Mouse (Mus musculus) activated CD4-positive, CD25-positive, alpha-beta regulatory T cell, adult 9 weeks (primary cell): Measurements from ENCODE around the gene Dcun1d2. TPM values are rescaled to one million over a fixed set of nuclear protein-coding genes. Genes with fewer than 3 reads are reported as not detected.

ENCODE experiments used
- polyA plus RNA-seq: library from polyadenylated mRNA; unstranded; fragments of 100-300 nt; shearing (Covaris generic); gene quantifications from one replicate; pipeline ENCODE4 v1.2.1, GENCODE M21; 2017

Gene Dcun1d2
- 39.7 TPM for polyA plus RNA-seq

GRCm38 (mm10) chr8:13287692-13288623 is at the start of gene Dcun1d2, which contains the start of gene Tmco3:
Dcun1d2 (minus strand) TSS chr8:13288131.
Tmco3 (plus strand) TSS chr8:13288190.

DNA sequence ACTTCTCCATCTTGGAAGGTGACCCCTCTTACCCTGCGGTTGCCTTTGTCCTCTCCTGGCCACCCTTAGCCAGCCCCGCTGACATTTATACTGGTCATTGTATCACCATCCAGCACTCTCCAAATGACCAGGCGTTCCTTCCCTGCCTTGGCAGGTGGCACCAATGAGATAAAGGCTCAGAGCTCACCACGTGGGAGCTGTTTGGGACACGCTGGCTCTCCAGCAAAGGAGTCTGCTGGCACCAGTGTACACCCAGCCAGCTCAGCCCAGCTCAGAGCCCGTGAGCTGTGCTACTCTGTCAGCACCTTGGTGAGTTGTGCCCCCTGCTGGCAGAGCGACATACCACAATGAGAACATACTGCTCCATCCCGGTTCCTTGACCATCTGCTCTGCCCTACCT is 33.9 kb downstream of the Dcun1d2 start, which contains the start of gene Adprhl1:
Adprhl1 (minus strand) TSS at position 144 of the 400 bp plus-strand sequence.

Other genes with a start within 250 kb of the Dcun1d2 start
- 3.4 TPM for gene Proz, start 227.2 kb downstream of the Dcun1d2 start, polyA plus RNA-seq
- 45.5 TPM for gene Pcid2, start 182.7 kb downstream of the Dcun1d2 start, polyA plus RNA-seq
- gene Cul4a, start 182.5 kb downstream of the Dcun1d2 start, polyA plus RNA-seq: 32.1 TPM
- gene Lamp1, start 129.0 kb downstream of the Dcun1d2 start, polyA plus RNA-seq: 9.1 TPM
- gene Grtp1, start 87.5 kb downstream of the Dcun1d2 start, polyA plus RNA-seq: 2.5 TPM
- not detected for gene Adprhl1, start 34.0 kb downstream of the Dcun1d2 start, polyA plus RNA-seq
- 36.7 TPM for gene Tmco3, start 59 bp upstream of the Dcun1d2 start, polyA plus RNA-seq
- gene Tfdp1, start 50.6 kb upstream of the Dcun1d2 start, polyA plus RNA-seq: 45.8 TPM
- gene Atp4b, start 108.7 kb upstream of the Dcun1d2 start, polyA plus RNA-seq: not detected
- not detected for gene Grk1, start 117.0 kb upstream of the Dcun1d2 start, polyA plus RNA-seq
- not detected for gene Tmem255b, start 147.1 kb upstream of the Dcun1d2 start, polyA plus RNA-seq
- not detected for gene Gas6, start 206.4 kb upstream of the Dcun1d2 start, polyA plus RNA-seq